Mouse (Mus musculus) CH12.LX (cell line): Measurements from ENCODE around the gene Klhdc9. TPM values are rescaled to one million over a fixed set of nuclear protein-coding genes. Genes with fewer than 3 reads are reported as not detected.

Experiments
- DNase-seq: peaks from one replicate; pipeline ENCODE4 v3.0.0-alpha.2; 2013; ENCODE audit errors: extremely low read depth
- H3K27ac ChIP-seq: 2 replicates; pipeline ENCODE4 v1.5.1; 2012; ENCODE audit warnings: low read depth, mild to moderate bottlenecking, control low read depth, moderate library complexity; ENCODE audit not compliant: insufficient read depth
- H3K27me3 ChIP-seq: replicated peaks from 2 replicates; pipeline ENCODE3; 2012; ENCODE audit warnings: inconsistent platforms
- H3K36me3 ChIP-seq, 2 experiments: replicated peaks in 1 of 2; 2 replicates each; pipeline versions ENCODE3 to v1.6.1; 2012; ENCODE audit warnings: inconsistent platforms in 1 of 2, low read length in 1 of 2, mild to moderate bottlenecking in 1 of 2, mixed read lengths in 1 of 2, moderate library complexity in 1 of 2; ENCODE audit not compliant: control insufficient read depth in 1 of 2, insufficient read depth in 1 of 2
- H3K4me1 ChIP-seq, 2 experiments: 2 replicates each; pipeline ENCODE4 v1.6.1; 2012; ENCODE audit warnings: inconsistent platforms in 1 of 2, moderate library complexity in 1 of 2; ENCODE audit not compliant: insufficient read depth in 2 of 2, control insufficient read depth in 1 of 2
- H3K4me2 ChIP-seq: 2 replicates; pipeline ENCODE4 v1.6.1; 2012; ENCODE audit warnings: low read depth, mild to moderate bottlenecking, control low read depth; ENCODE audit not compliant: poor library complexity, insufficient read depth, severe bottlenecking
- H3K4me3 ChIP-seq, 3 experiments: fragments of 150-350 bp in 1 of 3; sonication (generic) in 1 of 3; replicated peaks in 1 of 3; 2 replicates each; pipeline versions ENCODE3 to v1.5.1; 2011 to 2012; ENCODE audit warnings: low read depth in 2 of 3, low read length in 2 of 3, mild to moderate bottlenecking in 2 of 3, moderate library complexity in 2 of 3, control low read depth in 1 of 3, improper control_type of control experiment in 1 of 3, inconsistent platforms in 1 of 3, mixed read lengths in 1 of 3; ENCODE audit not compliant: poor library complexity in 1 of 3
- H3K79me2 ChIP-seq: replicated peaks from 2 replicates; pipeline ENCODE4 v1.6.1; 2012; ENCODE audit warnings: mild to moderate bottlenecking, moderate library complexity; ENCODE audit not compliant: control insufficient read depth, poor library complexity, insufficient read depth, severe bottlenecking; ENCODE audit errors: extremely low read depth
- H3K9ac ChIP-seq: 2 replicates; pipeline ENCODE4 v1.6.1; 2012; ENCODE audit warnings: low read depth, mild to moderate bottlenecking, control low read depth, moderate library complexity; ENCODE audit not compliant: insufficient read depth
- H3K9me3 ChIP-seq: replicated peaks from 2 replicates; pipeline ENCODE3; 2012; ENCODE audit warnings: low read length, inconsistent platforms, mixed read lengths
- BHLHE40 ChIP-seq: IDR thresholded peaks from 2 replicates; pipeline ENCODE4 v1.6.1; 2011; ENCODE audit warnings: mild to moderate bottlenecking, low read depth, low read length, improper control_type of control experiment
- CHD1 ChIP-seq: IDR thresholded peaks from 2 replicates; pipeline ENCODE4 v1.6.1; 2012; ENCODE audit warnings: low read depth, low read length, improper control_type of control experiment, inconsistent platforms
- CHD2 ChIP-seq: IDR thresholded peaks from 2 replicates; pipeline ENCODE4 v1.6.1; 2011; ENCODE audit warnings: low read length, improper control_type of control experiment
- CTCF ChIP-seq, 2 experiments: IDR thresholded peaks in 1 of 2; conservative IDR thresholded peaks in 1 of 2; 2 replicates each; pipeline ENCODE4 v1.5.1; 2011 to 2012; ENCODE audit warnings: low read depth in 2 of 2, low read length in 2 of 2, improper control_type of control experiment in 1 of 2, inconsistent platforms in 1 of 2, mild to moderate bottlenecking in 1 of 2, moderate library complexity in 1 of 2
- E2F4 ChIP-seq: IDR thresholded peaks from 2 replicates; pipeline ENCODE4 v1.6.1; 2011; ENCODE audit warnings: low read depth, low read length, improper control_type of control experiment; ENCODE audit not compliant: insufficient replicate concordance
- EP300 ChIP-seq: IDR thresholded peaks from 2 replicates; pipeline ENCODE4 v1.6.1; 2011; ENCODE audit warnings: low read length, improper control_type of control experiment
- IRF4 ChIP-seq: IDR thresholded peaks from 2 replicates; pipeline ENCODE4 v1.6.1; 2014; ENCODE audit warnings: low read depth, mild to moderate bottlenecking, inconsistent platforms, low read length, improper control_type of control experiment
- JUN ChIP-seq: IDR thresholded peaks from 2 replicates; pipeline ENCODE4 v1.6.1; 2011; ENCODE audit warnings: low read depth, mild to moderate bottlenecking, low read length, improper control_type of control experiment, moderate library complexity; ENCODE audit not compliant: insufficient read depth
- KAT2A ChIP-seq: IDR thresholded peaks from 2 replicates; pipeline ENCODE4 v1.6.1; 2012; ENCODE audit warnings: low read length, improper control_type of control experiment, inconsistent platforms; ENCODE audit not compliant: insufficient replicate concordance
- MAFK ChIP-seq: IDR thresholded peaks from 2 replicates; pipeline ENCODE4 v1.6.1; 2011; ENCODE audit warnings: low read length, improper control_type of control experiment; ENCODE audit not compliant: insufficient replicate concordance
- MAX ChIP-seq: IDR thresholded peaks from 2 replicates; pipeline ENCODE4 v1.6.1; 2011; ENCODE audit warnings: low read length, improper control_type of control experiment
- MAZ ChIP-seq: IDR thresholded peaks from 2 replicates; pipeline ENCODE4 v1.6.1; 2012; ENCODE audit warnings: low read depth, mild to moderate bottlenecking, inconsistent platforms, low read length, improper control_type of control experiment, moderate library complexity
- MEF2A ChIP-seq: IDR thresholded peaks from 2 replicates; pipeline ENCODE4 v1.6.1; 2014; ENCODE audit warnings: low read depth, mild to moderate bottlenecking, inconsistent platforms, low read length, improper control_type of control experiment, borderline replicate concordance
- NELFE ChIP-seq: IDR thresholded peaks from 2 replicates; pipeline ENCODE4 v1.6.1; 2011; ENCODE audit warnings: low read depth, low read length, improper control_type of control experiment
- POLR2A ChIP-seq: IDR thresholded peaks from 2 replicates; pipeline ENCODE4 v1.6.1; 2011; ENCODE audit warnings: low read depth, mild to moderate bottlenecking, improper control_type of control experiment, low read length
- POLR2AphosphoS2 ChIP-seq: IDR thresholded peaks from 2 replicates; pipeline ENCODE4 v1.6.1; 2011; ENCODE audit warnings: low read depth, low read length, improper control_type of control experiment
- RAD21 ChIP-seq: IDR thresholded peaks from 2 replicates; pipeline ENCODE4 v1.6.1; 2011; ENCODE audit warnings: low read depth, mild to moderate bottlenecking, low read length, improper control_type of control experiment, moderate library complexity
- TCF12 ChIP-seq: IDR thresholded peaks from 2 replicates; pipeline ENCODE4 v1.6.1; 2014; ENCODE audit warnings: low read depth, mild to moderate bottlenecking, inconsistent platforms, low read length, improper control_type of control experiment
- UBTF ChIP-seq: IDR thresholded peaks from 2 replicates; pipeline ENCODE4 v1.6.1; 2012; ENCODE audit warnings: low read depth, mild to moderate bottlenecking, inconsistent platforms, low read length, improper control_type of control experiment, moderate library complexity
- ZC3H11A ChIP-seq: IDR thresholded peaks from 2 replicates; pipeline ENCODE4 v1.6.1; 2012; ENCODE audit warnings: low read depth, mild to moderate bottlenecking, inconsistent platforms, low read length, improper control_type of control experiment
- ZKSCAN1 ChIP-seq: IDR thresholded peaks from 2 replicates; pipeline ENCODE4 v1.6.1; 2012; ENCODE audit warnings: low read depth, inconsistent platforms, low read length, improper control_type of control experiment, borderline replicate concordance
- ZMIZ1 ChIP-seq: IDR thresholded peaks from 2 replicates; pipeline ENCODE4 v1.6.1; 2012; ENCODE audit warnings: low read depth, mild to moderate bottlenecking, inconsistent platforms, low read length, improper control_type of control experiment
- ZNF384 ChIP-seq: IDR thresholded peaks from 2 replicates; pipeline ENCODE4 v1.6.1; 2012; ENCODE audit warnings: low read depth, low read length, improper control_type of control experiment, inconsistent platforms
- dilution Hi-C: fragments of 300-500 bp; cut with MboI; formaldehyde crosslinking; loops from 2 replicates; pipeline ENCODE4 v1.14.3; 2020; ENCODE audit warnings: low sequenced_read_pairs; ENCODE audit not compliant: extremely low pct_unique_long_range_greater_than_20kb, extremely low pct_ligation_motif_present
- in situ Hi-C: fragments of 300-500 bp; cut with MboI; formaldehyde crosslinking; loops from 3 replicates; pipeline ENCODE4 v1.14.3; 2019; ENCODE audit warnings: low sequenced_read_pairs, low pct_ligation_motif_present, low pct_unique_long_range_greater_than_20kb, mixed read lengths
- polyA plus RNA-seq: library from polyadenylated mRNA; unstranded; fragments of >175 nt; gene quantifications from 2 replicates; pipeline ENCODE4 v1.2.1, GENCODE M21; 2012; ENCODE audit warnings: low read depth; ENCODE audit not compliant: insufficient read length
- total RNA-seq, 2 experiments: library from RNA; depleted of rRNA; stranded (reverse); fragments of 300-350 nt in 1 of 2; fragments of >200 nt in 1 of 2; gene quantifications; 2 replicates each; pipeline ENCODE4 v1.2.3; 2012 to 2014

The Klhdc9 gene
- total RNA-seq (2012; rRNA removed) (0.08 and 0.13 TPM in 2 replicates), total RNA-seq (2014; rRNA removed) (not detected in 2 replicates), polyA plus RNA-seq (not detected in 2 replicates)

DNA sequence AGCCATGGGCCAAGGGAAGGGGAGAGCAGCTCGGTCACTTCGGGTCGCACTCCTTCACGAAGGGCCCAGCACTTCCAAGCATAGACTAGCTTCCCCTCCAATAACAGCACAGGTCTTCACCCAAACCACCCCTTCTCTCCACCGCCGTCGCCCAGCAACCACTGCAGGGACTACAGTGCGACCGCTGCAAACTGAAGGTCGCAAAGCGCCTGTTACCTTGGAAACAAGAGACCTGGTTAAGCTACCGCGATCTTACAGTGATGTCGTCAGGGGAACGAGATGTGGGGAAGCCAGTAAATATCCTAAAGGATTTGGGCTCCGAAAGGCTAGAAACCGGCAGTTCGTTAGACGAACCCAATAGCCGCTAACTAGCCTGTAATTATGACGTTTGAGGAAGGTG lies at the start of gene Klhdc9:
Gene Klhdc9 (minus strand): TSS at position 143 of the 400 bp plus-strand sequence.
- 0 out of 2 replicates have a peak, but pooled peaks cover 2% of the 10 kb centered on the region for H3K79me2 ChIP-seq
- DNase-seq = no peak
- in situ Hi-C loops (loop anchor here (5.0 kb wide), 1 partner anchor 117 kb away; no protein-coding TSS in a partner anchor), dilution Hi-C loops (no loop called here)
- peaks cover 6% of the 10 kb centered on the region for H3K9me3 ChIP-seq
- peaks cover 0 to 5% of the 10 kb centered on the region in 2 experiments; a peak in 1 of 4 replicates for H3K4me1 ChIP-seq
- H3K9ac ChIP-seq = no peak within 1 kb of the TSS
- no peak within 1 kb of the TSS for H3K4me3 ChIP-seq
- H3K36me3 ChIP-seq = peaks cover 30 to 55% of the 10 kb centered on the region in 2 experiments
- TF ChIP-seq ZC3H11A = no peak
- no peak for TF ChIP-seq CHD1
- no peak within 1 kb of the TSS for H3K27ac ChIP-seq
- H3K27me3 ChIP-seq = no peaks in the 10 kb centered on the region
- H3K4me2 ChIP-seq = no peak within 1 kb of the TSS

DNA sequence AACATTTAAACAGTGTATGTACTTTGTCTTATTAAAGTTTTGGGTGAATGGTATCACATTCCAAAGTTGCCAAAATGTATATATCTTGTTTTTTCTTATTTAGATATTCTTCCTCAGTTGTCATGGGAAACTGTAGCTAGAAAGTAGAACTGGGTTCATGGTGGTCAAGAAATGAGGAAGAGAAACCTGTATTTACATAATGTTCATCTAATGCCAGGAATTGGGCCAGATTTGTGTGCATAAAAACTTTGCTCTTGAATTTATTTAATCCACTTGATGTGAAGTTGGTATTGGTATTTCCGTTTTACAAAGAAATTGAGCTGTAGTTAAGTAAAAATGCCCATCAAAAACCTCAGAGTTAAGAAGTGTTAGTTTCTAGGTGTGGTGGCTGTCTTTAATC lies 49.6 kb upstream of the Klhdc9 start:
- H3K36me3 ChIP-seq = peaks cover 36 to 61% of the 10 kb centered on the region in 2 experiments
- no peak overlapping the region for H3K4me3 ChIP-seq
- H3K79me2 ChIP-seq = peaks cover 32% of the 10 kb centered on the region
- dilution Hi-C loops (no loop called here), in situ Hi-C loops (no loop called here)
- no peak overlapping the region for H3K4me2 ChIP-seq
- H3K9ac ChIP-seq = no peak overlapping the region
- H3K27me3 ChIP-seq = no peaks in the 10 kb centered on the region
- no peaks in the 10 kb centered on the region for H3K9me3 ChIP-seq
- no peak overlapping the region for H3K27ac ChIP-seq
- peak; percentile 90 for TF ChIP-seq EP300
- TF ChIP-seq NELFE = no peak
- TF ChIP-seq RAD21 = no peak
- 0 out of 2 replicates have a peak, but pooled peaks have one; percentile 18 for TF ChIP-seq ZNF384
- no peak for TF ChIP-seq CTCF (conservative IDR thresholded peaks at IDR 0.05 in 1 of 2, IDR thresholded peaks at IDR 0.05 in 1 of 2; ENCODE audit: low read depth in 2 of 2, low read length in 2 of 2)
- peak; percentile 93 for TF ChIP-seq IRF4
- peaks cover 8 to 53% of the 10 kb centered on the region in 2 experiments; a peak in 3 of 4 replicates for H3K4me1 ChIP-seq
- peak; percentile 71 for DNase-seq

DNA sequence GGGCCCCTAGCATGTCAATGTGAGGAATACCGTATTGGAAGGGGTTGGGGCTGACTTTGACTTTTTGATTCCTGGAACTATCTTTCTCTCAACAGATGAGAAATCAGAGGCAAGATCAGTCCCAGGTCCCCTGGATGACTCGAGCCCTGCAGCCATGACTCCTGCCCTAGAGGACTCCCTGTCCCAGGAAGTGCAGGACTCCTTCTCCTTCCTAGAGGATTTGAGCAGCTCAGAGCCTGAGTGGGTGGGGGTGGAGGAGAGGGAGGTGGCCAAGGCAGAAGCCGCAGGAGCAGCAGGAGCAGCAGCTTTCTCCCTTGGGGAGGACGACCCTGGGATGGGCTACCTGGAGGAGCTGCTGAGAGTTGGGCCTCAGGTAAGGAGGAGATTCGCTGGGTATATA lies 46.7 kb upstream of the Klhdc9 start:
- H3K27me3 ChIP-seq = no peaks in the 10 kb centered on the region
- no peaks in the 10 kb centered on the region for H3K9me3 ChIP-seq
- TF ChIP-seq EP300 (no peak), ZMIZ1 (no peak), CHD2 (no peak), MEF2A (no peak), BHLHE40 (no peak), MAZ (no peak), ZNF384 (no peak), E2F4 (no peak), MAX (no peak), KAT2A (no peak), UBTF (no peak), MAFK (no peak), POLR2A (no peak), ZKSCAN1 (no peak), TCF12 (no peak), RAD21 (no peak), CHD1 (no peak), POLR2AphosphoS2 (no peak), JUN (no peak)
- H3K9ac ChIP-seq = no peak overlapping the region
- DNase-seq = no peak
- H3K79me2 ChIP-seq = peaks cover 4% of the 10 kb centered on the region
- H3K4me1 ChIP-seq = peaks cover 2 to 31% of the 10 kb centered on the region in 2 experiments; a peak in 2 of 4 replicates
- in situ Hi-C loops = no loop called here
- no peak overlapping the region for H3K4me2 ChIP-seq
- no peak overlapping the region for H3K27ac ChIP-seq
- peaks cover 61 to 70% of the 10 kb centered on the region in 2 experiments for H3K36me3 ChIP-seq
- dilution Hi-C loops = no loop called here
- no peak overlapping the region for H3K4me3 ChIP-seq
